Mouse (Mus musculus) forebrain, postnatal 0 days (tissue): ENCODE measurements at regions not wholly inside any gene's neighbourhood (a gene's known extent, or its start where the extent isn't known, plus 50 kb on each side); places are given as distances from the start of the nearest gene placed in this dataset.

Source experiments
- ATAC-seq: fragments of 200-750 bp; cut with Nextera tagmentation; 2 replicates; pipeline ENCODE4 v1.8.0; 2017; ENCODE audit warnings: mild to moderate bottlenecking, moderate library complexity
- DNase-seq: peaks from one replicate; pipeline ENCODE4 v3.0.0-alpha.2; 2015
- H3K27ac ChIP-seq: fragments of 300-500 bp; sonication (generic); 2 replicates; pipeline ENCODE4 v1.5.1; 2014; ENCODE audit warnings: low read depth, mild to moderate bottlenecking, antibody characterized with exemption, low read length, moderate library complexity, mixed read lengths
- H3K27me3 ChIP-seq: fragments of 300-500 bp; sonication (generic); 2 replicates; pipeline ENCODE4 v1.6.1; 2014; ENCODE audit warnings: mild to moderate bottlenecking, low read length, mixed read lengths; ENCODE audit not compliant: insufficient read depth
- H3K36me3 ChIP-seq: fragments of 300-500 bp; sonication (generic); 2 replicates; pipeline ENCODE4 v1.6.1; 2014; ENCODE audit warnings: mild to moderate bottlenecking, moderate library complexity; ENCODE audit not compliant: insufficient read depth
- H3K4me1 ChIP-seq: fragments of 300-500 bp; sonication (generic); 2 replicates; pipeline ENCODE4 v1.6.1; 2014; ENCODE audit warnings: antibody characterized with exemption; ENCODE audit not compliant: insufficient read depth
- H3K4me2 ChIP-seq: fragments of 300-500 bp; sonication (generic); 2 replicates; pipeline ENCODE4 v1.6.1; 2014; ENCODE audit warnings: low read depth, mild to moderate bottlenecking, moderate library complexity
- H3K4me3 ChIP-seq: fragments of 300-500 bp; sonication (generic); 2 replicates; pipeline ENCODE4 v1.5.1; 2014; ENCODE audit warnings: low read depth, low read length, mixed read lengths
- H3K9ac ChIP-seq: fragments of 300-500 bp; sonication (generic); 2 replicates; pipeline ENCODE4 v1.6.1; 2014; ENCODE audit warnings: mild to moderate bottlenecking
- H3K9me3 ChIP-seq: fragments of 300-500 bp; sonication (generic); 2 replicates; pipeline ENCODE4 v1.6.1; 2016; ENCODE audit warnings: low read length
- CTCF ChIP-seq: sonication (generic); IDR thresholded peaks from 2 replicates; pipeline ENCODE4 v1.5.1; 2016; ENCODE audit warnings: antibody characterized with exemption, control low read depth, low read depth
- WGBS: fragments of 180-500 bp; shearing (Covaris S2); extraction: QIAGEN DNeasy Blood & Tissue Kit; methylation state at CpG from one replicate; pipeline ENCODE4 v1.1.7; 2014; 5-methylcytosine and 5-hydroxymethylcytosine counted together

GRCm38 (mm10) chr3:121104571-121105407, 66.7 kb downstream of the Rwdd3 start:
- peaks cover 12% of the 10 kb centered on the region for H3K4me1 ChIP-seq
- no peaks in the 10 kb centered on the region for H3K27me3 ChIP-seq
- H3K36me3 ChIP-seq = no peaks in the 10 kb centered on the region
- peak overlapping the region; percentile 36 for H3K4me2 ChIP-seq
- TF ChIP-seq CTCF = peak; percentile 89
- H3K9ac ChIP-seq = peak overlapping the region; percentile 33; the same call in 1 of the 2 replicates
- ATAC-seq (peak; percentile 97), DNase-seq (peak; percentile 95)
- no peaks in the 10 kb centered on the region for H3K9me3 ChIP-seq
- peak overlapping the region; percentile 22 for H3K4me3 ChIP-seq
- H3K27ac ChIP-seq = peak overlapping the region; percentile 62; the same call in 1 of the 2 replicates
- WGBS = 18% methylated on average over 20 of the region's 20 CpGs

GRCm38 (mm10) chr3:121102871-121103270, 68.6 kb downstream of the Rwdd3 start:
- DNase-seq (peak; percentile 42), ATAC-seq (no peak)
- H3K9ac ChIP-seq = peak overlapping the region; percentile 31; the same call in 1 of the 2 replicates
- TF ChIP-seq CTCF = no peak
- H3K9me3 ChIP-seq = no peaks in the 10 kb centered on the region
- peak overlapping the region; percentile 66 for H3K27ac ChIP-seq
- H3K4me2 ChIP-seq = peak overlapping the region; percentile 19; the same call in 1 of the 2 replicates
- H3K4me1 ChIP-seq = peaks cover 12% of the 10 kb centered on the region
- 67% methylated on average over 11 of the region's 11 CpGs for WGBS
- no peaks in the 10 kb centered on the region for H3K36me3 ChIP-seq
- no peak overlapping the region for H3K4me3 ChIP-seq
- no peaks in the 10 kb centered on the region for H3K27me3 ChIP-seq

GRCm38 (mm10) chr3:121102120-121102519, 69.4 kb downstream of the Rwdd3 start:
- 53% methylated on average over 1 of the region's 1 CpGs for WGBS
- no peak overlapping the region for H3K9ac ChIP-seq

GRCm38 (mm10) chr3:121100211-121100860, 71.2 kb downstream of the Rwdd3 start:
- WGBS = 34% methylated on average over 8 of the region's 8 CpGs
- 0 out of 2 replicates have a peak, but pooled peaks have one; percentile 8 for TF ChIP-seq CTCF
- H3K4me1 ChIP-seq = peaks cover 12% of the 10 kb centered on the region
- no peak for ATAC-seq
- H3K9ac ChIP-seq = no peak overlapping the region
- H3K27ac ChIP-seq = no peak overlapping the region; the same call in 1 of the 2 replicates
- H3K36me3 ChIP-seq = no peaks in the 10 kb centered on the region
- no peaks in the 10 kb centered on the region for H3K9me3 ChIP-seq
- H3K4me3 ChIP-seq = no peak overlapping the region
- H3K4me2 ChIP-seq = no peak overlapping the region
- no peaks in the 10 kb centered on the region for H3K27me3 ChIP-seq
- DNase-seq = peak; percentile 42

More at GRCm38 (mm10) chr3:121102120-121102519, 69.4 kb downstream of the Rwdd3 start:
- Histone ChIP-seq H3K27me3 (no peaks in the 10 kb centered on the region), H3K4me2 (no peak overlapping the region), H3K9me3 (no peaks in the 10 kb centered on the region), H3K36me3 (no peaks in the 10 kb centered on the region), H3K4me1 (peaks cover 12% of the 10 kb centered on the region), H3K4me3 (no peak overlapping the region), H3K27ac (peak overlapping the region; percentile 66; the same call in 1 of the 2 replicates)
- ATAC-seq = peak; percentile 54; the same call in 1 of the 2 replicates
- DNase-seq = peak; percentile 37
- no peak for TF ChIP-seq CTCF

- ATAC-seq = no peak
These were observed 78.0 kb downstream of the Rwdd3 start for GRCm38 (mm10) chr3:121093509-121093908.

GRCm38 (mm10) chr3:121088724-121089123, 82.8 kb downstream of the Rwdd3 start:
- Histone ChIP-seq H3K27ac (no peak overlapping the region; the same call in 1 of the 2 replicates), H3K4me2 (no peak overlapping the region), H3K9ac (no peak overlapping the region), H3K9me3 (no peaks in the 10 kb centered on the region), H3K36me3 (no peaks in the 10 kb centered on the region), H3K4me3 (no peak overlapping the region), H3K4me1 (no peaks in the 10 kb centered on the region), H3K27me3 (no peaks in the 10 kb centered on the region)
- ATAC-seq (0 out of 2 replicates have a peak, but pooled peaks have one; percentile 64), DNase-seq (peak; percentile 39)
- WGBS = 41% methylated on average over 5 of the region's 5 CpGs
- TF ChIP-seq CTCF = no peak

More at GRCm38 (mm10) chr3:121093509-121093908, 78.0 kb downstream of the Rwdd3 start:
- H3K4me3 ChIP-seq = no peak overlapping the region
- TF ChIP-seq CTCF = peak; percentile 65
- no peak overlapping the region for H3K27ac ChIP-seq
- no peaks in the 10 kb centered on the region for H3K4me1 ChIP-seq
- H3K27me3 ChIP-seq = no peaks in the 10 kb centered on the region
- H3K36me3 ChIP-seq = no peaks in the 10 kb centered on the region
- H3K4me2 ChIP-seq = no peak overlapping the region
- no peak overlapping the region for H3K9ac ChIP-seq
- peak; percentile 65 for DNase-seq
- no peaks in the 10 kb centered on the region for H3K9me3 ChIP-seq
- 47% methylated on average over 6 of the region's 6 CpGs for WGBS
